9 mouse cellular contexts compared by ENCODE assay signal in genomic region chr12:84755008-84755695, GRCm38 (mm10). TPM values are rescaled to one million over a fixed set of nuclear protein-coding genes. Genes with fewer than 3 reads are reported as not detected.
DNase-seq lines count a peak whose midpoint lies in the region; ATAC-seq and TF ChIP-seq lines count a peak whose summit lies in the region.
"Had no signal": no experiment of that assay in that cellular context is flagged by ENCODE, and none has a peak within 500 bp of the region (broad histone marks: within the 10 kb centered on the region; RNA-seq: fewer than 3 reads in every experiment).

No protein-coding gene starts in this region.

- no peak for ATAC-seq in midbrain, embryonic 13.5 days
- no peak for ATAC-seq in stomach, postnatal 0 days (ENCODE audit: low FRiP score, low TSS enrichment)

- H3K4me3 ChIP-seq in midbrain, embryonic 13.5 days (replicated peaks) = no peak overlapping the region
- no peak overlapping the region for H3K4me3 ChIP-seq in stomach, postnatal 0 days (ENCODE audit: low read depth, low read length)
- H3K4me3 ChIP-seq: embryonic facial prominence, embryonic 15.5 days had no signal

- 31% methylated on average over 16 of the region's 16 CpGs for WGBS in midbrain, embryonic 13.5 days
- WGBS in stomach, postnatal 0 days = 64% methylated on average over 16 of the region's 16 CpGs

- no peak for TF ChIP-seq EP300 in stomach, postnatal 0 days (optimal IDR thresholded peaks at IDR 0.05)

- peaks cover 37% of the 10 kb centered on the region for H3K4me1 ChIP-seq in midbrain, embryonic 13.5 days (replicated peaks)
- no peaks in the 10 kb centered on the region for H3K4me1 ChIP-seq in stomach, postnatal 0 days (replicated peaks; ENCODE audit: control insufficient read depth, insufficient read depth)
- H3K4me1 ChIP-seq: embryonic facial prominence, embryonic 15.5 days had no signal

- DNase-seq in layer of hippocampus, adult 18-20 months (ENCODE audit: low spot score in 2 of 2) = peak; percentile 33 to 61
- no peak for DNase-seq in layer of hippocampus, adult 9-10 months (ENCODE audit: low spot score)
- peak; percentile 65 for DNase-seq in MN1 (ENCODE audit: low spot score)
- peak; percentile 65 for DNase-seq in cerebellum, adult 9-10 months
- DNase-seq in frontal cortex, postnatal 25 days (ENCODE audit: low spot score in 2 of 2) = peak; percentile 25 to 46
- peak; percentile 78 for DNase-seq in layer of hippocampus, postnatal 10 days (ENCODE audit: low spot score in 2 of 2)
- DNase-seq in stomach, postnatal 0 days (ENCODE audit: low spot score) = peak; percentile 80

- H3K9me3 ChIP-seq in midbrain, embryonic 13.5 days = no peaks in the 10 kb centered on the region
- no peaks in the 10 kb centered on the region for H3K9me3 ChIP-seq in stomach, postnatal 0 days (ENCODE audit: control insufficient read depth, low read length)
- H3K9me3 ChIP-seq: embryonic facial prominence, embryonic 15.5 days had no signal

- no peak overlapping the region for H3K4me2 ChIP-seq in midbrain, embryonic 13.5 days (replicated peaks)
- no peak overlapping the region for H3K4me2 ChIP-seq in stomach, postnatal 0 days (replicated peaks; ENCODE audit: low read depth)
- H3K4me2 ChIP-seq: embryonic facial prominence, embryonic 15.5 days had no signal

- no peak overlapping the region for H3K9ac ChIP-seq in midbrain, embryonic 13.5 days (replicated peaks)
- H3K9ac ChIP-seq in stomach, postnatal 0 days (ENCODE audit: low read length) = no peak overlapping the region
- H3K9ac ChIP-seq: embryonic facial prominence, embryonic 15.5 days had no signal

- H3K36me3 ChIP-seq in midbrain, embryonic 13.5 days = peaks cover 34% of the 10 kb centered on the region
- no peaks in the 10 kb centered on the region; the same call in 1 of the 2 replicates for H3K36me3 ChIP-seq in stomach, postnatal 0 days (ENCODE audit: control insufficient read depth, insufficient read depth, low read length)

- H3K27ac ChIP-seq in midbrain, embryonic 13.5 days = peak overlapping the region; percentile 25; the same call in 1 of the 2 replicates
- no peak overlapping the region for H3K27ac ChIP-seq in stomach, postnatal 0 days (replicated peaks)
- H3K27ac ChIP-seq: embryonic facial prominence, embryonic 15.5 days had no signal

- TF ChIP-seq CTCF in stomach, postnatal 0 days (IDR thresholded peaks at IDR 0.05; ENCODE audit: low read depth) = peak; percentile 80

- no peaks in the 10 kb centered on the region for H3K27me3 ChIP-seq in midbrain, embryonic 13.5 days
- H3K27me3 ChIP-seq in stomach, postnatal 0 days (ENCODE audit: control insufficient read depth, insufficient read depth, low read length) = no peaks in the 10 kb centered on the region
- H3K27me3 ChIP-seq: embryonic facial prominence, embryonic 15.5 days had no signal

RNA-seq across cellular contexts. Expression of gene Npc2, which starts 17.8 kb away (rescaled TPM):
- 10 to 100 TPM; 27.2 to 28.9 TPM for total RNA-seq in layer of hippocampus, adult 18-20 months (2021)
- total RNA-seq in layer of hippocampus, postnatal 10 days (2021) = 10 to 100 TPM; 36.7 to 38.0 TPM
- 78.8 and 87.8 TPM in 2 replicates for polyA plus RNA-seq in midbrain, embryonic 13.5 days (2015; fragmentation: Nextera tagmentation; extraction: Ambion mirVana)
- polyA plus RNA-seq in stomach, postnatal 0 days (2015; fragmentation: Nextera tagmentation; extraction: Ambion mirVana) = 49.0 and 49.4 TPM in 2 replicates

RNA-seq across cellular contexts. Expression of gene Isca2, which starts 17.9 kb away (rescaled TPM):
- 10 to 100 TPM; 59.3 to 60.2 TPM for total RNA-seq in layer of hippocampus, adult 18-20 months (2021)
- 10 to 100 TPM; 53.6 to 62.5 TPM for total RNA-seq in layer of hippocampus, postnatal 10 days (2021)
- polyA plus RNA-seq in midbrain, embryonic 13.5 days (2015; fragmentation: Nextera tagmentation; extraction: Ambion mirVana) = 160 and 167 TPM in 2 replicates
- 73.0 and 75.2 TPM in 2 replicates for polyA plus RNA-seq in stomach, postnatal 0 days (2015; fragmentation: Nextera tagmentation; extraction: Ambion mirVana)

RNA-seq across cellular contexts. Expression of gene Syndig1l, which starts 56.5 kb away (rescaled TPM):
- 10 to 100 TPM in 1 of 2 experiments, 1 to 10 TPM in 1; 9.2 to 10.4 TPM for total RNA-seq in layer of hippocampus, adult 18-20 months (2021)
- total RNA-seq in layer of hippocampus, postnatal 10 days (2021) = 10 to 100 TPM in 1 of 2 experiments, 1 to 10 TPM in 1; 9.2 to 10.7 TPM
- 2.9 and 3.6 TPM in 2 replicates for polyA plus RNA-seq in midbrain, embryonic 13.5 days (2015; fragmentation: Nextera tagmentation; extraction: Ambion mirVana)
- 0.17 TPM in 1 of 2 replicates, not detected in the other for polyA plus RNA-seq in stomach, postnatal 0 days (2015; fragmentation: Nextera tagmentation; extraction: Ambion mirVana)
